Mouse (Mus musculus) spleen, adult 2 months (tissue): ENCODE results near the gene Creld1.

ENCODE experiments used
- CTCF ChIP-seq: fragments of 200-500 bp; IDR thresholded peaks from 2 replicates; pipeline ENCODE4 v1.5.1; 2011; ENCODE audit warnings: mild to moderate bottlenecking, inconsistent platforms; ENCODE audit not compliant: insufficient read depth, insufficient read length, insufficient replicate concordance; ENCODE audit errors: extremely low read depth
- POLR2A ChIP-seq: fragments of 200-500 bp; IDR thresholded peaks from 2 replicates; pipeline ENCODE4 v1.6.1; 2011; ENCODE audit warnings: low read depth, low read length, inconsistent platforms

DNA sequence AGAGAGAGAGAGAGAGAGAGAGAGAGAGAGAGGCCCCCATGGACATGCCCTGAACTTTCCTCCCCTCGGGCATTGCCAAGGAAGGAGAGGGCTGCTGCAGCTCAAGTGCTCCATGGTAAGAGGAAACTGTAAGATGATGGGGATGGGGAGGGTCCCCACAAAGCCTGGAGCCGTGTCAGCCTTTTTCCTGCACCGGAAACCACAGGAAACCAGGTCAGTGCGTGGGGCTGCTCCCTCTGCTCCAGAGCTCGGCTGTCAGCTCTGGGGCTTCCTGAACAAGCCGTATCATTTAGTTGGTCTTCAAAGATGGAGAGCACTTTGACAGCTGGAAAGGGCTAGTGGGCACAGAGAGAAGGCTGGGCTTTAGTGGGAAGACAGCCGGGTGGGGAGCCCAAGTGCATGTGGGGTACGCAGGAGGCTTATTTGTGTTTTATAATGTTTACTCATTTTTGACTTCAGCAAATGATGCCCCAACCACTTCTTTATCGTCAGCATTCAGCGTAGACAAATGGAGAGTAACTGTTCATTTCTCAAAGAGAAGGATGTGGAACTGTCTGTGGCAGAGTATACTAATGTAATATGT lies 25.1 kb upstream of the Creld1 start, which contains the start of gene Il17re:
- no peak for TF ChIP-seq POLR2A
- TF ChIP-seq CTCF: no peak
